Mouse (Mus musculus) adrenal gland, postnatal 36 days (tissue): ENCODE data around the gene Zscan4-ps3. TPM values are rescaled to one million over a fixed set of nuclear protein-coding genes. Genes with fewer than 3 reads are reported as not detected.
A peak's percentile ranks its signal among the peaks of the same experiment; 100 is the strongest.
"Not testable (repeated sequence)": the region's sequence is repeated elsewhere in the genome, so short reads cannot be mapped to it uniquely, and the experiment has no call there.

Source experiments
- DNase-seq, 2 experiments: peaks; one replicate each; pipeline ENCODE4 v3.0.0; 2021; ENCODE audit warnings: mixed read lengths in 1 of 2
- long read RNA-seq, 2 experiments: library from polyadenylated mRNA; stranded (forward); transcript quantifications; one replicate each; pipeline ENCODE4 v2.0.0; 2021; ENCODE audit warnings: borderline sequencing depth in 2 of 2
- total RNA-seq, 2 experiments: library from RNA; stranded (reverse); gene quantifications; 2 replicates each; pipeline ENCODE4 v1.2.3; 2021

Gene Zscan4-ps3
- not detected for total RNA-seq
- long read RNA-seq, experiment 1: 0 reads
- long read RNA-seq, experiment 2: 0 reads

DNA sequence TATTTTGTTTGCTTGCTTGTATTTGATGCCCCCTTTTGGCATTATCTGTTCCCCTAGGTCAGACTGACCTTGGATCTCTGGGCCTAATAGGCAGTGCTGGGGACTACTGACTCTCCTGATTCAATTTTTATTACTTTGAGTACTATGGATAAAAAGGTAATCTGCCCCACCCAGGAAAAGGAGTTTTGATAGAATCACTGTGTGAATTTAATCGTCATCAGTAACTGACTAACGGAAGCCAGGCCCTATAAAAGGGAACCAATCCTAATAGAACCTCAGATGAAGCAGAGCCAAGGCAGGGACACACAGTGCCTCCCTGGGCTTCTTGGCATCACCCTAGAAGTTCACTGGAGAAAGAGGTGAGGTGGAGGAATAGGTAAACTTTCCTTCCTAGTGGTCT is at the start of gene Zscan4-ps3:
TSS of gene Zscan4-ps3 (plus strand) at position 301 of the 400 bp plus-strand sequence.
- DNase-seq: not testable (repeated sequence)

- peak; percentile 3 to 29 for DNase-seq
These were observed 8.0 kb downstream of the Zscan4-ps3 start for GRCm38 (mm10) chr7:11617082-11617481.

Other genes with a start within 250 kb of the Zscan4-ps3 start
- not detected for gene Zscan4f, start 211.4 kb upstream of the Zscan4-ps3 start, total RNA-seq
- gene Zscan4-ps2, start 95.0 kb upstream of the Zscan4-ps3 start, total RNA-seq: not detected
- not detected for gene Vmn1r72, start 70.8 kb downstream of the Zscan4-ps3 start, total RNA-seq
- not detected for gene Vmn1r73, start 121.0 kb downstream of the Zscan4-ps3 start, total RNA-seq
- not detected for gene Vmn1r74, start 224.7 kb downstream of the Zscan4-ps3 start, total RNA-seq